Mouse (Mus musculus) ZHBTc4 (cell line): ENCODE results near the gene Ccdc117.
A peak's percentile ranks its signal among the peaks of the same experiment; 100 is the strongest.
"Not testable (repeated sequence)": the region's sequence is repeated elsewhere in the genome, so short reads cannot be mapped to it uniquely, and the experiment has no call there.

Experiments used
- DNase-seq: peaks from one replicate; pipeline ENCODE4 v3.0.0-alpha.2; 2011; ENCODE audit warnings: low read depth, low spot score

Ccdc117 gene

DNA sequence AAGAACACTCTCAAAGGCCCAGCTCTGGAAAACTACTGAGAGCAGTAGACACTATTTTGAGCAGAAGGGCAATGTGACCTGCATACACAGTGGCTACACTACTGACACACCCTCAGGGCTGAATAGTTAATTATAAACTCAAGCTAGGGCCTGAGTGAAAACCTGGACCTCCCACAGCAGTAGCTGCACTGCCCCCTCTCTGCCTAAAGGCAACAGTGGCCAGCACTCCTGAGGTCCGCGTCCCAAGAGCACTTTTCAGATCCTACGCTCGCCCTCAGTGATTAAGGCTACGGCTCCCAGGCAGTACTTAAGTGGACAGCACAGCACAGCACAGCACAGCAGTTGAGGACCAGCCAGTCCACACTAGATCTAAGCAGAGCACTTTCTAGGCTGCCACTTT, 8.9 kb downstream of the Ccdc117 start:
- no peak for DNase-seq

GRCm38 (mm10) chr11:5530717-5531116, 11.3 kb downstream of the Ccdc117 start:
- no peak for DNase-seq

GRCm38 (mm10) chr11:5530172-5530571, 11.8 kb downstream of the Ccdc117 start:
- DNase-seq = no peak

GRCm38 (mm10) chr11:5528841-5529240, 13.1 kb downstream of the Ccdc117 start:
- no peak for DNase-seq

- DNase-seq = no peak
These were observed 14.0 kb downstream of the Ccdc117 start for GRCm38 (mm10) chr11:5527865-5528523.

DNA sequence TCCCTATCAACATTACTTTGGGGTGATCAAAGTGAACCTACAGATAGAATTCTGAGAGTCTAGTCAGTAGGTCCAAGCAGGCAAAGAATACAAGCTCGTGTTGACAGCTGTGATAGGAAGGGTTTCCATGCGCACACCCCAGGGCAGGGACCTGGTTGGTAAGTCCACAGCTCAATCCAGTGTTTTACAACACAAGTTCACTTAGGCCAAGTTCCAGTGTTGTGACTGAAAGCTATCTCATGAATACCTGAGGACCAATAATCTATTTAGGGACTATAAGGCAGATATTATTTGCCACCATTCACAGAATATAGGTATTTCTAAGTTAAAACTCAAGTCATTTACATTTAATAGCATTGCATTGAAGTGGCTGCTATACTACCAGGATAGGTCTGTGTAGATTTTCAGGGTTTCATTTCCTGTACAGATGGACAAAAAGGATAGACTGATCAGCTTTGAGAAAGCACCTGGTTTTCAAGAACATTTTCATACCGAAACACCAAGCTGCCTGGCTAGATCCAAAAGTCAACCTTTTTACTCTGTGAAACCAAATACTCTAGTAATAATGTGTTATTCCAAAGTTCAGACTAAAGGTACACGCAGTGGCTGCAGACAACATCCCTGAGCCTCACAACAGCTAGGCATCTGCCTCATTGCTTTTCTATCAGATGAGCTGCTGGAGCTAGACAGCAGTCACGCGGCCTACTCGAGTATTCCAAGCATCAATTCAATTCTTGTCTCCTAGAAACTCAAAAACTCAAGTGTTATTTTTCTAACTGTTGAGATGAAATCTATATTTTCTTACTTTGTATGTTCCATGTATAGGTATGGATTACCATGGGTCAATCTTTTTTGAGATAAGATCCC, 15.2 kb downstream of the Ccdc117 start:
- no peak for DNase-seq

DNA sequence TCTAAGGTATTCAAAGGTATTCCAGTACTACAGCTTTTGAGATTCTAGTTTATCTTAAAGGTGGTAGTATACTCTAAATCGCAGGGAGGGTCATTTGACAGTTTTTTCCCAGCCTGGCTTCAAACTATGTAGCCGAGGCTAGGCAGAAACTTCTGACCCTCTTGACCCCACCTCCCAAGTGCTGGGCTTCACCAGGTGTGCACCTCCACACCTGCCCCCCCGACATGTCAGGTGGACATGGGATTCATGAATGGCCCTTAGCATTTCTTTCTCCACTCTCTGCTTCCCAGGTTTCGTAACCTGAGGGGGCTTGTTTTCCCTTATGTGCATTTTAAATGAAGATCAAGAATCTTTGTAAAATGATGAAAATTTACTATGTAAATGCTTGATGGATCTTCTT, 16.6 kb downstream of the Ccdc117 start:
- DNase-seq = no peak

DNA sequence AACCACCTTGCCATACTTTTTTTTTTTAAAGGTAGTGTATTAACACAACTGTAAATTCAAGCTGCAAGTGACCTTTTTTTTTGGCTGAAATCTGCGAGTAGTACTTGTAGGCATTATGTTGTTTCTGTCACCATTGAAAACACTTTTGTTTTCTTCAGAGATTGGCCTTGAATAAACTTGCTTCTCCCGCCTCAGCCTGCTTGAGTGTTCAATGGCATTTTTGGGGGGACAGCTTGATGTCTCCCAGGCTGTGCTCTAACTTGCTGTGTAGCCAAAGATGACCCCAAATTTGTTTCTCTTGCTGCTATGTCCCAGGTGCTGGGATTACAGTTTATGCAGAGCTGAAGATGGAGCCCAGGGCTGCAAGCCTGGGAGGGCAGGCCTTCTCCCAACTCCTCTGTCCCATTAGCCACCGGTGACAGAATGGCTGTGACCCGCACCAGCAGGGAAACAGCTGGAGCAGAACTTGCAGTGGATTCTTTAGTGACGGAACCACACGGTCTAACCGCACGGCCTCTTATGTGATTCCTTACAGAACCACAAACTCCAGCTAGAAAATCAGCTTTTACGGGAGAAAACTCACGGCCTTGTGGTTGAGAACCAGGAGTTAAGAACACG, 19.1 kb downstream of the Ccdc117 start:
- no peak for DNase-seq

- peak; percentile 65 for DNase-seq
These were observed 20.3 kb downstream of the Ccdc117 start for GRCm38 (mm10) chr11:5521516-5522291.

GRCm38 (mm10) chr11:5521266-5521515, 20.8 kb downstream of the Ccdc117 start:
- DNase-seq = no peak

- peak; percentile 95 for DNase-seq
These were observed 21.3 kb downstream of the Ccdc117 start, which contains the start of gene Xbp1 for GRCm38 (mm10) chr11:5520412-5521265. TSS of gene Xbp1 (plus strand) at chr11:5520659.

- DNase-seq = no peak
These were observed 22.3 kb downstream of the Ccdc117 start for GRCm38 (mm10) chr11:5519681-5520080.

- no peak for DNase-seq
These were observed 24.6 kb downstream of the Ccdc117 start for GRCm38 (mm10) chr11:5517346-5517745.

- no peak for DNase-seq
These were observed 25.4 kb downstream of the Ccdc117 start for GRCm38 (mm10) chr11:5516617-5517016.

GRCm38 (mm10) chr11:5516151-5516550, 25.8 kb downstream of the Ccdc117 start:
- no peak for DNase-seq

DNA sequence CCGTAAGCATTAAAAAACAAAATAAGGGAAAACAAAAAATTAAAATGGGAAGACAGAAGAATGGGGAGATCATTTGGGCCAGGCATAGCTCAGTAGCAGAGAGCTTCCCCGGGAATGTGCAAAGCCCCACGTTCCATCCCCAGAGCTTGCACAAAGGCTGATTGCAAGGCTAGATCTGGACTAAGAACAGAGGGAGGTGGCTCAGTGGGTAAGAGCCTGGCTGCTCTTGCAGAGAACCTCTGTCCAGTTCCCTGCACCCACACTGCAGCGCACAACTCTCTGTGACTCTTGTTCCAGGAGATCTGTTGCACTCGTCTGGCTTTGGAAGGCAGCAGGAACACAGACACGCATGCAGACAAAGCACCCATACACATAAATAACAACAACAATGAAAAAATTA, 26.3 kb downstream of the Ccdc117 start:
- no peak for DNase-seq

- no peak for DNase-seq
These were observed 26.8 kb downstream of the Ccdc117 start for GRCm38 (mm10) chr11:5515196-5515595.

- no peak for DNase-seq
These were observed 27.9 kb downstream of the Ccdc117 start for GRCm38 (mm10) chr11:5514091-5514490.

- peak; percentile 58 for DNase-seq
These were observed 29.0 kb downstream of the Ccdc117 start for GRCm38 (mm10) chr11:5512961-5513360.

GRCm38 (mm10) chr11:5512099-5512725, 29.8 kb downstream of the Ccdc117 start:
- DNase-seq = peak; percentile 35

DNA sequence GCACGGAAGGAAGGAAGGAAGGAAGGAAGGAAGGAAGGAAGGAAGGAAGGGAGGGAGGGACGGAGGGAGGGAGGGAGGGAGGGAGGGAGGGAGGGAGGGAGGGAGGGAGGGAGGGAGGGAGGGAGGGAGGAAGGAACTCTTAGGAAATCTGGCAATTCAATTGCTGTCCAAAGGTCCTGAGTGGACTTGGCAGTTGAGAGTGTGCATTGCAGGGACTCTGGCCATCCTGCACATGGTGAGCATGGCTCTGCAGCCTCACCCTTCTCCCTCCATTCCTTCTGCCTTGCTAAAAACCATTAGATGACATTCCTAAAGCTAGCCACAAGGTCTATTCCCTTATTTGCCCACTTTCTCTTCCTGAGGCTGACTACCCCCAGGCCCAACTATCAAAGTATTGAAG, 31.3 kb downstream of the Ccdc117 start:
- not testable (repeated sequence) for DNase-seq
